Mouse (Mus musculus): ENCODE data around the gene Fbxo5. TPM values are rescaled to one million over a fixed set of nuclear protein-coding genes. Genes with fewer than 3 reads are reported as not detected.

The Fbxo5 gene
- polyA plus RNA-seq, 1 experiment: 5.6 TPM

Other genes starting within 250 kb of the Fbxo5 start
- gene Myct1, start 211.8 kb downstream of the Fbxo5 start, polyA plus RNA-seq (2012; rRNA removed): 3.0 and 3.6 TPM in 2 replicates
- 1.2 and 1.3 TPM in 2 replicates for gene Vip, start 166.4 kb downstream of the Fbxo5 start, polyA plus RNA-seq (2012; rRNA removed)
- 5.8 and 7.4 TPM in 2 replicates for gene Mtrf1l, start 18.3 kb upstream of the Fbxo5 start, polyA plus RNA-seq (2012; rRNA removed)
- 1.1 TPM in 2 replicates for gene Rgs17, start 116.8 kb upstream of the Fbxo5 start, polyA plus RNA-seq (2012; rRNA removed)